Mouse (Mus musculus) cerebellum, adult 18-20 months (tissue): Measurements from ENCODE around the gene Por.

Experiments
- DNase-seq, 2 experiments: peaks; one replicate each; pipeline ENCODE4 v3.0.0; 2021

Por gene

DNA sequence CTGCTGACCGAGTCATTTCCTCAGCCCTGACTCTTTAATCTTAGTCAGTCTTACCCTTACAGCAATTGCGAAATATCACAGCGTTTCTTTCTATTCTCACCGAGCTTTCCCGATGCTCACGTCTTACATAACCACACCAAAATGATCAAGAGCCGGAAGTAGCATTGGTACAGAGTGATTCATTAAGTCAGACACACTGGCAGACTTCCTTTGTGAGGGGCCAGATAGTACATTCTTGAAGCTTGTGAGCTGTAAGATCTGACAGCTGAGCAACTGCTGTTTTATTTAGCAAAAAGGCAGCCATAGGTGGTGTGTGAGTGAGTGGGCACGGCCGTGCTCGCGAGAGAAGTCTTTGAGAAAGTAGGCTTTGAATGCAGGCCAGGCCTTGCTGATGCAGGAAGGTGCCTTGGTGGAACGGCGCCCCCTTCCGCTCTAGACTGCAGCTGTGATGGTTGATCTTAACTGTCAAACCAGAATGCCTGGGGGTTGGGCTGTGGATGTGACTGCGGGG is 32.9 kb downstream of the Por start:
- DNase-seq: no peak

DNA sequence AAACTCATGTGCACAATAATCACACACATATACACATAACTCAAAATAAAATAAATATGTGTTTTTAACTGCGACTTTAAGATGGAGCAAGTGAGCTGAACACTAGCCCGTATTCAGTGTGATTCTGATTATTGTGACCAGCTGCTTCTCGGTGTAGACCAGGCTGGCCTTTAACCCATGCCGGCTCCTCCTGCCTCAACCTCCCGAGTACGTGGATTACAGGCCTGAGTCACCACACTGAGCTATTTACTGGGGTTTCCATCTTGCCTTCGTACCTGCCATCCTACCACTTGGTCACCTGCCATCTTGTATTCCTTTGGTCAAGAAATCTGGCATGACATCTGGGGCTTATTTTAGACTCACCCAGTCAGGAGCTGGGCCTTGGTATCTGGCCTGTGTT is 33.6 kb downstream of the Por start:
- no peak for DNase-seq

DNA sequence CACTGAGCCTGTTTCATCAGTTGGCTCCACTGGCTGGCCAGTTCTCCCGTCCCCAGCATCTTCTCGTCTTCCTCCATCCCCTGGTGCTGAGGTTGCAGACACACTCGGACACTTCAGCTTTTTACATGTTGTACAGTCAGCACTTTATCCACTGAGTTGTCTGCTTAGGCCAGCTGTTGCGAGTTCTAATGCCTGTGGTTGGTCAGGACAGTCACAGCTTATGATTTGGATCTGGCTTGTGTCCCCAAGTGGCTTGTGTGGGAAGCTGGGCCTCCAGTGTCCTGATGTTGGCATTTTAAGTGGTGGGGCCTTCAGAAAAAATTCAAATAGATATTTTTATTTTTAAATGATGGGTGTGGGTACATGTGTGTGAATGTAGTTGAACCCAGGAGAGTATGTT is 35.5 kb downstream of the Por start:
- no peak for DNase-seq

GRCm38 (mm10) chr5:135707039-135707438 is 37.2 kb downstream of the Por start:
- DNase-seq: no peak

- no peak for DNase-seq
These were observed 38.0 kb downstream of the Por start for GRCm38 (mm10) chr5:135707855-135708254.

DNA sequence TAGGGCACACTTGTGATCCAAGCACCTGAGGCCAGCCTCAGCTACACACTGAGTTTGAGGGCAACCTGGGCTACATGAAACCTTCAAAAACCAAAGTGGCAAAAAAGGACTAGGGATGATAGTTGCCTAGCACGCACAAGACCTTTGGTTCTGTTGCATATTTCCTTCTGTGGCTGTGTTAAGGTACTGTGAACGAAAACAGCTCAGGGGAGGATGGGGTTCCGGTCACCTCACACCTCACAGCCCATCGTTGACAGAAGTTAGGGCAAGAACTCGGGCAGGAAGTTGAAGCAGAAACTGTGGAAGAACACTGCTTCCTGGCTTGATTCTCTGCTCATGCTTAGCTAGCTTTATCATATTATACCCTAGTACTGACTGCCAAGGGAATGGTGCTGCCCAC is 39.9 kb downstream of the Por start:
- no peak for DNase-seq

DNA sequence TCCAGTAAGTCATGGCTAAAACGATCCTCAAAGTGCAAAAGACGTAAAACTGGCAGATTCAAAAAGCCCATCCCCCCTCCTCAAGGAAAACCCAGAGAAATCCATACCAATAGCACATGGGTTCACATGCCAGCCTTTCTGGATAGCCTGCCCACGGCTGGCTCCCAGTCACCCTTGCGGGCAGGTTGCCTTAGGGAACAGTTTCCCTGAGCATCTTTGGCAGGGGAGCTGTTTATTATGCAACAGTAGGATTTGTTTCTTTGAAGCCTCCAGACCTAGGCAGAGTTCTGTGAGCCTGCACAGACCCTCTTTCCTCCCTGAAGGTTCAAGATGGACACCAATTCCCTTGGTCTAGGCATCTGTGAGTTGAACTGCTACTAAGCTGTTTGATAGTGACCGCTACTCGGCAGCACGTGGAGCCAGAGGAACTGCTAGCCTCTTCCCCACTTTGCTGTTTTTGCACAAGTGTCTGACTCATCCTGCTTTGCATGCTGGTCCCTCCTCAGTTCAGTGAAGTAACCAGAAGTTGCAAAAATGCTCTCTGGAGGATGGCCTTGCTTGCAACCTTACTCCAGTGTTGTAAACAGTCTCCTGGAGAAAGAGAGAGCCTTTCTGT is 40.9 kb downstream of the Por start:
- DNase-seq: no peak

- no peak for DNase-seq
These were observed 41.9 kb downstream of the Por start for GRCm38 (mm10) chr5:135711582-135712355.

DNA sequence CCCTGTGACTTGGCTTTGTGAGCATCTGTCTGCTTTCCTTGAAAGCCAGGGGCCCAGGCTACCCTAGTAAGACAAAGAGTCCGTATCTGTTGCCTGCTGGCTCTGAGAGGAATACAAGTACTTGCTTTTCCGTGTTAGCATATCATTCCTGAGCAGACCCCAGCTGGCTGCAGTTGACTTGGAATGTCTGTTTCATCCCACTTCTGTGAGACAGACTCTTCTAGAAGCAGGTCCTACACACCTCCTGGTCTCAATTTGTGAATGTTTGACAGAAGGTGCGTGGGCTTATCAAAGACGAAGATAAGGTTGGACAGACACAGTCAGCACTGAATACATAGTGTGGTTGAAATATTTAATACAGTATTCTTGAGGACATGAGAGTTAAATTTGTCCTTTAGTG is 43.0 kb downstream of the Por start:
- DNase-seq: no peak

DNA sequence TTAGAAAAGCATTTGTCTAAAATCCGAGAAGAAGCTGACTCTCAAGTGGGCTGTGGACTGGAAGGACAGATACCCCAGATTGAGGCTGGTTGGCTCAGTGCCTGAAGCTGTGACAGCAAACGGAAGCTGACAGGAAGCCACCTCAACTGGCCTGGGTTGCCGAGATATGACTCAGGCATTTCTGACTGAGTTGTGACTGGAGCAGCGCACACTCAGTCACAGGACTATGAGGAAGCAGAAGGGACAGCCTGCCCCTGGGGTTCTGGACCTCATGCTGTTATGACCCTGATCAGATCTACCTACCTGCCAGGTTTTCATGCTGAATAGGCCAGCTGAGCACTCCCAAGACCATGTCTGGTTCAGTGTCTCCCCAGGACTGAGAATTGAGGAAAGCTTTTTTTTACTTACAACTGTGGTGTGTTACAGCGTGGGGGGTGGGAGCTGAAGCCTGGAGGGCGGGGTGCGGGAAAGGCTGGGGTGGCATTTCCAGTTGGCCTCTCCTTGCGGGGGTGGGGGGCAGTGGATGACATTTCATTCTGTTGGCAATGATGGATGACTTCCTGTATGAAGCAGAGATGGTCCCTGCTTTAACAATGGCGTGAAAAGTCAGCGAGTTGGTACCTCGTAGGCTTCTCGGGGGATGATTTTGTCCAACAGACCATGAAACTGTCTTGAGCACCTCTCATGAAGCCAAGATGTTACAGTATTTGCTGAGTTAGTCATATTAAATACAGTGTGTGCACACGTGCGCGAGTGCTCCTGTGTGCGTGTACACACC is 43.8 kb downstream of the Por start:
- DNase-seq: peak; percentile 49 to 55

- DNase-seq: no peak
These were observed 45.8 kb downstream of the Por start for GRCm38 (mm10) chr5:135715624-135716023.

DNA sequence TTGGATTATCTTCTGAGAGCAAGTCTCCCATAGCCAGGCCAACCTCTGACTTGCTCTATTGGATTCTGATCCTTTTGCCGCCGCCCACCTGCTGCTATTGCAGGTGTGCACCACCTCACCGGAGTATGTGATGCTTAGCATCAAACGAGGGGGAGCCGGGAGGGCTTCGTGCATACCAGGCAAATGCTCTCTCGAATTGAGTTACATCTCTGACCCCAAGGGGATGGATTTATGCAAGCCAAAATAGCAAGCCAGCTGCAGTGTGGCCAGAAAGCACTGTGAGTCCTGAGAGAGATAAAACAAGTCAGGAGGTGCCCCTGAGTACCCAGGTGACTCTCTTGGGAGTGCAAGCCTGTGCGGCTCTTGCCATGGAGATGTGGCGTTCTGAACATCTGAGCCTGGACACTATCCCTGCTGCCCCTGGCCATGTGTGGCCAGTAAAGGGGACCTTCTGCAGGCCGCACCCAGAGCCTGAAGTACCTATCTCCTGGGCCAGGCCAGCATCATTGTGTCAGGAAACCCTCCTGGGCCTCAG is 49.8 kb downstream of the Por start:
- no peak for DNase-seq

- DNase-seq: no peak
These were observed 50.3 kb downstream of the Por start for GRCm38 (mm10) chr5:135720121-135720520.

GRCm38 (mm10) chr5:135721076-135721475 is 51.2 kb downstream of the Por start:
- DNase-seq: no peak

- peak; percentile 50 to 53 for DNase-seq
These were observed 52.3 kb downstream of the Por start for GRCm38 (mm10) chr5:135722121-135722520.

- no peak for DNase-seq
These were observed 53.4 kb downstream of the Por start for GRCm38 (mm10) chr5:135723165-135723751.

DNA sequence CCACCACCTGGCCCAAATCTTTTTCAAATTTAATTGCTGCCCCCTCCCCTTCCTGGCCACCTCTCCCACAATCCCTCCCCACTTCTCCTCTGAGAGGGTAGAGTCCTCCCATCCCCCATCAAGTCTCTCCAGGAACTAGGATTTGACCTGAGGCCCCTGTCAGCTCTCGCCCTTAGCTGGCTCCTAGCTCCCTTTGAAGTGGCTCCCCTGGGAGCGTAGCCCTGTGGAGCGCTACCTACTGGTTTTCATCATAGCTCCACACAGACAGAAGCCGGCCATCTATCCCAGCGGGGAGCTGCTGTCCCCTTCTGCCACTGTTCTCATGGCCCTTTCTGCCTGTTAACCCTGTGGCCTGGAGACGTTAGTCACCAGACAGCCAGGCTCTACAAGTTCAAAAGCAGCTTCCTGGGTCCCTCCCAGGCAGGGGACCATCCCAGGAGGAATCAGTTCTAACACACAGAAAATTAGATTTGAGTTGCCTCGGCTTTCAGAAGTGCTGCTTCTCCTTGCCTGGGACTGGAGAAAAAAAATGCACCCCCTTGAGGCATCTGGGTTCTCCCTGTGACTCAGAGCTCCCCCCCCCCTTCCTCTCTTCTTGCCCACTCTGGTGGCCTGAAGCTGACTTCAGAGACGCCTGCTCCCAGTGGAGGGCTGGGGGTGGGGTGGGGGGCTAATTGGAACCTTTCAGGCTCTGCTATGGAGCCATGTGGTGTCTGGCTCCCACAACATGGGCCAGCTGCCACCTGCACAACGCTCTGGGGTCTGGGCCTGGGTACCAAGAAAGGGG is 54.9 kb downstream of the Por start:
- no peak for DNase-seq

- no peak for DNase-seq
These were observed 55.6 kb downstream of the Por start for GRCm38 (mm10) chr5:135725391-135725841.

DNA sequence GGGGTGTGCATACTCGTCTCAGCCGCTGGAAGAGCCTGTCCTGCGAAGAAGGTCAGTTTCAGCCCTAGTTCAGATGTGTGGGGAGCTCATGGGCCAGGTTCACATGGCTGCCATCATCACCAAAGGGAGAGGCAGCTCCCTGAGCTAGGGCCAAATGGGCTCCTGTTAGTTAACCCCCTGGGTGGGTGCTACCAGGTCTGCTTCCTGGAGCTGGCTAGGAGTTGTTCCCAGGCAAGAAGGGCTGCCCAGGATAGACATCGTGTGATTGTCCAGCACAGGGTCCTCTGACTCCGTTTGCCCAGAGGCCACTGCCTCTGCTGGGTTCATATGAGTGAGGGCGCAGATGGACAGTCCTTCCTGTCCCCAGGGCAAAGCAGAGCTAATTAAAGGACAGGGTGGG is 56.2 kb downstream of the Por start:
- DNase-seq: no peak

DNA sequence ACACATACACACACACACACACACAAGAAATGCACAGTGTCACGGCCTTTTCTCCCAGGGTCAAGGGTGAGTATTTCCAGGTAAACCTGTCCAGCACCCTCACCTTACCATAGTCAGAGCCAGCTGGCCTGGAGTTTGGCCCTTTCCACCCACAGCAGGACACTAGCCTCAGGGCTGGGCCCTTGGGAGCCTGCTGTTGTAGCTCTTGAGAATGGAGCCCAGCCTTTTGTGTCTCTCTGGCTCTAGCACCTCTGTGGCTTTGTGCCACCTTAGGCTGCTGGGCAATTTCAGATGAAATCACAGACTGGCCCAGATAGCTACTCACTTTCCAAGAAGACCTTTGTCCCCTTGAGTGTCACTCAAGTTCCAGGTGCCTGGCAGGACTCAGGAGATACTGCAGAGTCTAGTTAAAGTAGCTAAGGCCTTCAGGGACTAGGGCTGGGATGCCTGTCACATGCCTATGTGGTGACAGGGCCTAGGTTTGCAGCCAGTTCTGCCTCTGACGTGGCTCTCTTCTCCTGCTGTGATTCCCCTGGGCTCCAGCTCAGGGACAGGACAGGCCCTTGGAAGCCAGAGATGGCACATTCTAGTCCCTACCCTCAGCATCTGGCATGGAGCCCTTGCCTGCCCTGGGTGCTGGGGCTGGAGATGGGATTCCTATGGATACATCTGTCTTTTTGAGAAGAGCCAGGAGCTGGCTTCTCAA is 57.0 kb downstream of the Por start:
- no peak for DNase-seq

GRCm38 (mm10) chr5:135727871-135728270 is 58.0 kb downstream of the Por start:
- DNase-seq: no peak
